Comparison of ENCODE assay signal across 8 mouse cellular contexts in genomic region chr9:75719952-75720687, GRCm38 (mm10). TPM values are rescaled to one million over a fixed set of nuclear protein-coding genes. Genes with fewer than 3 reads are reported as not detected.
DNase-seq lines count a peak whose midpoint lies in the region; ATAC-seq and TF ChIP-seq lines count a peak whose summit lies in the region.
"Had no signal": no experiment of that assay in that cellular context is flagged by ENCODE, and none has a peak within 500 bp of the region (broad histone marks: within the 10 kb centered on the region; RNA-seq: fewer than 3 reads in every experiment).

No protein-coding gene starts in this region.

- peak; percentile 79 for DNase-seq in ZHBTc4 (ENCODE audit: low read depth, low spot score)
- peak; percentile 56 to 60 for DNase-seq in cerebellum, adult 2 months
- DNase-seq in forebrain, postnatal 0 days: peak; percentile 78
- peak; percentile 62 to 66 for DNase-seq in left cerebral cortex, adult 2 months (ENCODE audit: extremely low spot score in 1 of 2, low spot score in 2 of 2)
- peak; percentile 48 for DNase-seq in skeletal muscle tissue, adult 2 months (ENCODE audit: low read depth, low spot score)

- H3K4me3 ChIP-seq in cerebellum, adult 2 months (replicated peaks; ENCODE audit: insufficient read depth, low read depth, low read length): no peak overlapping the region
- no peak overlapping the region for H3K4me3 ChIP-seq in forebrain, postnatal 0 days (ENCODE audit: low read depth, low read length)
- H3K4me3 ChIP-seq in hindbrain, embryonic 15.5 days: no peak overlapping the region
- no peak overlapping the region for H3K4me3 ChIP-seq in left cerebral cortex, adult 2 months
- H3K4me3 ChIP-seq: stomach, embryonic 15.5 days had no signal

- no peaks in the 10 kb centered on the region for H3K4me1 ChIP-seq in cerebellum, adult 2 months (ENCODE audit: control insufficient read depth, insufficient read depth, low read length)
- H3K4me1 ChIP-seq in forebrain, postnatal 0 days (ENCODE audit: insufficient read depth): no peaks in the 10 kb centered on the region
- H3K4me1 ChIP-seq in hindbrain, embryonic 15.5 days (replicated peaks): no peaks in the 10 kb centered on the region
- H3K4me1 ChIP-seq: stomach, embryonic 15.5 days had no signal

- no peaks in the 10 kb centered on the region for H3K27me3 ChIP-seq in cerebellum, adult 2 months (ENCODE audit: control insufficient read depth, insufficient read depth, low read length)
- H3K27me3 ChIP-seq in forebrain, postnatal 0 days (ENCODE audit: insufficient read depth, low read length): no peaks in the 10 kb centered on the region
- H3K27me3 ChIP-seq in hindbrain, embryonic 15.5 days: no peaks in the 10 kb centered on the region
- H3K27me3 ChIP-seq: stomach, embryonic 15.5 days had no signal

- no peak overlapping the region for H3K9ac ChIP-seq in forebrain, postnatal 0 days
- no peak overlapping the region for H3K9ac ChIP-seq in hindbrain, embryonic 15.5 days
- H3K9ac ChIP-seq: stomach, embryonic 15.5 days had no signal

- 43% methylated on average over 11 of the region's 11 CpGs for WGBS in cerebellum, adult 2 months
- WGBS in forebrain, postnatal 0 days: 41% methylated on average over 11 of the region's 11 CpGs
- 48% methylated on average over 11 of the region's 11 CpGs for WGBS in hindbrain, embryonic 15.5 days

- intact Hi-C loops in left cerebral cortex, adult 2 months (cut with DNase I): no loop called here

- TF ChIP-seq CTCF in cerebellum, adult 2 months (IDR thresholded peaks at IDR 0.05; ENCODE audit: borderline replicate concordance, insufficient read depth, low read depth, low read length): peak; percentile 86
- peak; percentile 84 for TF ChIP-seq CTCF in forebrain, postnatal 0 days (IDR thresholded peaks at IDR 0.05; ENCODE audit: low read depth)
- peak; percentile 76 for TF ChIP-seq CTCF in left cerebral cortex, adult 2 months (IDR thresholded peaks at IDR 0.05)

- H3K4me2 ChIP-seq in forebrain, postnatal 0 days (ENCODE audit: low read depth): no peak overlapping the region
- H3K4me2 ChIP-seq in hindbrain, embryonic 15.5 days: no peak overlapping the region
- H3K4me2 ChIP-seq: stomach, embryonic 15.5 days had no signal

- H3K36me3 ChIP-seq in forebrain, postnatal 0 days (ENCODE audit: insufficient read depth): no peaks in the 10 kb centered on the region
- no peaks in the 10 kb centered on the region for H3K36me3 ChIP-seq in hindbrain, embryonic 15.5 days
- H3K36me3 ChIP-seq: stomach, embryonic 15.5 days had no signal

- no peak overlapping the region for H3K27ac ChIP-seq in cerebellum, adult 2 months (ENCODE audit: insufficient read depth, low read length)
- H3K27ac ChIP-seq in forebrain, postnatal 0 days (ENCODE audit: low read depth, low read length): no peak overlapping the region
- H3K27ac ChIP-seq in hindbrain, embryonic 15.5 days (replicated peaks): no peak overlapping the region
- H3K27ac ChIP-seq in left cerebral cortex, adult 2 months: no peak overlapping the region
- H3K27ac ChIP-seq: stomach, embryonic 15.5 days had no signal

- H3K9me3 ChIP-seq in forebrain, postnatal 0 days (ENCODE audit: low read length): no peaks in the 10 kb centered on the region
- H3K9me3 ChIP-seq in hindbrain, embryonic 15.5 days: no peaks in the 10 kb centered on the region
- H3K9me3 ChIP-seq: stomach, embryonic 15.5 days had no signal

- ATAC-seq in forebrain, postnatal 0 days: peak; percentile 84
- ATAC-seq in hindbrain, embryonic 15.5 days (ENCODE audit: low FRiP score, low read depth): peak; percentile 79
- peak; percentile 71 for ATAC-seq in megakaryocyte-erythroid progenitor cell, adult 5-6 weeks (replicated peaks; ENCODE audit: low FRiP score, low TSS enrichment, poor library complexity, severe bottlenecking)

- TF ChIP-seq POLR2A in cerebellum, adult 2 months (IDR thresholded peaks at IDR 0.05; ENCODE audit: borderline replicate concordance, insufficient read depth, low read length): no peak

RNA-seq across cellular contexts. Expression of gene Scg3, which starts 36.3 kb away (rescaled TPM):
- 237 and 254 TPM in 2 replicates for polyA plus RNA-seq in cerebellum, adult 2 months (2012; rRNA removed)
- total RNA-seq in forebrain, postnatal 0 days (2014; rRNA removed): 145 and 172 TPM in 2 replicates
- 116 and 137 TPM in 2 replicates for polyA plus RNA-seq in forebrain, postnatal 0 days (2015; fragmentation: Nextera tagmentation; extraction: Ambion mirVana)
- polyA plus RNA-seq in hindbrain, embryonic 15.5 days (2015; fragmentation: Nextera tagmentation; extraction: Ambion mirVana): 115 and 120 TPM in 2 replicates
- 100 to 1,000 TPM; 268 to 282 TPM for total RNA-seq in left cerebral cortex, adult 2 months (2021)
- not detected in 2 replicates for total RNA-seq in megakaryocyte-erythroid progenitor cell, adult 5-6 weeks (2014; fragmentation: Nextera tagmentation)
- total RNA-seq in megakaryocyte-erythroid progenitor cell, adult 5-6 weeks (2017): not detected in 2 replicates

RNA-seq across cellular contexts. Expression of gene Bmp5, which starts 55.0 kb away (rescaled TPM):
- polyA plus RNA-seq in cerebellum, adult 2 months (2012; rRNA removed): 8.3 and 8.5 TPM in 2 replicates
- total RNA-seq in forebrain, postnatal 0 days (2014; rRNA removed): 2.4 and 3.0 TPM in 2 replicates
- polyA plus RNA-seq in forebrain, postnatal 0 days (2015; fragmentation: Nextera tagmentation; extraction: Ambion mirVana): 1.7 and 2.2 TPM in 2 replicates
- polyA plus RNA-seq in hindbrain, embryonic 15.5 days (2015; fragmentation: Nextera tagmentation; extraction: Ambion mirVana): 2.6 and 3.9 TPM in 2 replicates
- total RNA-seq in left cerebral cortex, adult 2 months (2021): 1 to 10 TPM; 1.0 to 1.7 TPM
- not detected in 2 replicates for total RNA-seq in megakaryocyte-erythroid progenitor cell, adult 5-6 weeks (2014; fragmentation: Nextera tagmentation)
- total RNA-seq in megakaryocyte-erythroid progenitor cell, adult 5-6 weeks (2017): not detected in 2 replicates

Comparison
In these comparisons a context has a peak if more than half of its experiments do, and no peak if none do; other contexts are left out.
1. RNA of gene Scg3, which starts 36.3 kb away (total RNA-seq): 268 to 282 TPM in left cerebral cortex, adult 2 months and 145 to 172 TPM in forebrain, postnatal 0 days; not detected in megakaryocyte-erythroid progenitor cell, adult 5-6 weeks; every median in the first group is over 100 times any median in the second.
2. Peak in every context shown above with its lines, with median percentiles within 50 percentile points of each other: DNase-seq, CTCF ChIP-seq and ATAC-seq.